Mouse (Mus musculus) neural tube, embryonic 14.5 days (tissue): ENCODE measurements around the gene Unc5cl. TPM values are rescaled to one million over a fixed set of nuclear protein-coding genes. Genes with fewer than 3 reads are reported as not detected.
"Not testable (repeated sequence)": the region's sequence is repeated elsewhere in the genome, so short reads cannot be mapped to it uniquely, and the experiment has no call there.

Experiments
- ATAC-seq: fragments of 200-750 bp; cut with Nextera tagmentation; 2 replicates; pipeline ENCODE4 v1.8.0; 2017; ENCODE audit warnings: low read depth, mild to moderate bottlenecking, moderate TSS enrichment, moderate library complexity
- H3K27ac ChIP-seq: fragments of 300-500 bp; sonication (generic); 2 replicates; pipeline ENCODE4 v1.5.1; 2014; ENCODE audit warnings: low read depth, mild to moderate bottlenecking, control low read depth, low read length, moderate library complexity, mixed read lengths
- H3K27me3 ChIP-seq: fragments of 300-500 bp; sonication (generic); 2 replicates; pipeline ENCODE4 v1.6.1; 2014; ENCODE audit warnings: low read length; ENCODE audit not compliant: control insufficient read depth, insufficient read depth
- H3K36me3 ChIP-seq: fragments of 300-500 bp; sonication (generic); 2 replicates; pipeline ENCODE4 v1.6.1; 2014; ENCODE audit warnings: low read length, mixed read lengths; ENCODE audit not compliant: control insufficient read depth, insufficient read depth
- H3K4me1 ChIP-seq: fragments of 300-500 bp; sonication (generic); 2 replicates; pipeline ENCODE4 v1.6.1; 2014; ENCODE audit warnings: low read length; ENCODE audit not compliant: control insufficient read depth, insufficient read depth
- H3K4me2 ChIP-seq: fragments of 300-500 bp; sonication (generic); 2 replicates; pipeline ENCODE4 v1.6.1; 2014; ENCODE audit warnings: mild to moderate bottlenecking, low read depth, low read length, control low read depth
- H3K4me3 ChIP-seq: fragments of 300-500 bp; sonication (generic); 2 replicates; pipeline ENCODE4 v1.5.1; 2014; ENCODE audit warnings: low read depth, low read length, control low read depth, mixed read lengths
- H3K9ac ChIP-seq: fragments of 300-500 bp; sonication (generic); replicated peaks from 2 replicates; pipeline ENCODE4 v1.6.1; 2014; ENCODE audit warnings: low read depth, mild to moderate bottlenecking, control low read depth, low read length, mixed read lengths
- H3K9me3 ChIP-seq: fragments of 300-500 bp; sonication (generic); 2 replicates; pipeline ENCODE4 v1.6.1; 2016; ENCODE audit warnings: low read length; ENCODE audit not compliant: control insufficient read depth
- WGBS: fragments of 180-500 bp; shearing (Covaris S2); extraction: QIAGEN DNeasy Blood & Tissue Kit; methylation state at CpG from one replicate; pipeline ENCODE4 v1.1.7; 2014; 5-methylcytosine and 5-hydroxymethylcytosine counted together
- polyA plus RNA-seq: library from polyadenylated mRNA; unstranded; fragments of >200 nt; fragmentation: Nextera tagmentation; extraction: Ambion mirVana; gene quantifications from 2 replicates; pipeline ENCODE4 v1.2.1, GENCODE M21; 2014

The Unc5cl gene
- polyA plus RNA-seq, 1 experiment from 2014 or later: 0.31 TPM

DNA sequence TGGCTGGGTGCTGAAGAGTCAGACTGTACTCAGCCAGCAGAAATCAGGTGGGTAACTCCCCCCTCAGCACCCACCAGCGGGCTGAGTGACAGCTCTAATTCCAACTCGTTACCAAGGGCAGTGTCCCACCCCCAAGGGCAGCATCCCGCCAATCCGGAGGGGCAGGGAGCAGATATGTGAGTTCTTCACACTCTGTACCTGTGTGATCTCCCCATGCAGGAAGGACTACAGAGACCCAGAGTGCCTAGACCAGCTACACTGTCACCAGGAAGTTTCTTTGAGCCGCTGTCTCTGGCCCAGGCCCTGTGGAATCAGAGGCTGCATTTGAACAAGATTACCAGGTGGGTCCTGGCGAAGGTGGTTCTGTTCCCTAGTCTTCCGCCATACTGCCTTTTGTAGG, 511 bp upstream of the Unc5cl start:
- Histone ChIP-seq H3K27ac (no peak overlapping the region), H3K9ac (no peak overlapping the region), H3K4me2 (no peak overlapping the region), H3K4me3 (no peak overlapping the region), H3K9me3 (no peaks in the 10 kb centered on the region), H3K36me3 (no peaks in the 10 kb centered on the region), H3K27me3 (no peaks in the 10 kb centered on the region), H3K4me1 (no peaks in the 10 kb centered on the region)
- ATAC-seq: no peak
- WGBS: 68% methylated on average over 7 of the region's 7 CpGs

DNA sequence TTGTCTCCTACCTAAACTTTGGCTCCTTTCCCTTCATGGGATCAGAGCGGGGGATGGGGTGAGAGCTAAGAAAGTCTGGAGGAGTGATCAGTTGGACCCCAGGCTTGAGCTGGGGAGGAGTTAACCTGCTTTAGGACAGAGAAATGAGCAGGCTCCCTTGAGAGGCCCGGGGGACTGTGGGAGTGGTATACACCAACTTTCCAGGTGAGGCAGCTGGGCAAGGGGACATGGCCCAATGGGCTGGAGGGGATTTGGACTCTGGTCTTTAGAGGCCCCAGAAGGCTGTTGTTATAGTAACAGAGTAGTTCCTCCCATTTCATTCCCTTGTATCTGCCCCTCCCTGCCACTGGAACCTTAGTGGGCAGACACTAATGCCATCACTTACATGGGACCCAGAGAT, 1.3 kb downstream of the Unc5cl start:
- WGBS: 90% methylated on average over 2 of the region's 2 CpGs
- no peak overlapping the region for H3K4me3 ChIP-seq

GRCm38 (mm10) chr17:48457971-48458653, 3.4 kb downstream of the Unc5cl start:
- WGBS: 94% methylated on average over 13 of the region's 13 CpGs
- H3K9me3 ChIP-seq: no peaks in the 10 kb centered on the region
- no peaks in the 10 kb centered on the region for H3K27me3 ChIP-seq
- no peak for ATAC-seq
- no peak overlapping the region for H3K9ac ChIP-seq
- H3K4me2 ChIP-seq: no peak overlapping the region
- no peaks in the 10 kb centered on the region for H3K36me3 ChIP-seq
- H3K27ac ChIP-seq: no peak overlapping the region
- no peak overlapping the region for H3K4me3 ChIP-seq
- H3K4me1 ChIP-seq: no peaks in the 10 kb centered on the region

More for the DNA sequence above, 1.3 kb downstream of the Unc5cl start:
- no peaks in the 10 kb centered on the region for H3K27me3 ChIP-seq
- H3K27ac ChIP-seq: no peak overlapping the region
- H3K36me3 ChIP-seq: no peaks in the 10 kb centered on the region
- no peak for ATAC-seq
- no peak overlapping the region for H3K4me2 ChIP-seq
- H3K9ac ChIP-seq: no peak overlapping the region
- H3K9me3 ChIP-seq: no peaks in the 10 kb centered on the region
- H3K4me1 ChIP-seq: no peaks in the 10 kb centered on the region

DNA sequence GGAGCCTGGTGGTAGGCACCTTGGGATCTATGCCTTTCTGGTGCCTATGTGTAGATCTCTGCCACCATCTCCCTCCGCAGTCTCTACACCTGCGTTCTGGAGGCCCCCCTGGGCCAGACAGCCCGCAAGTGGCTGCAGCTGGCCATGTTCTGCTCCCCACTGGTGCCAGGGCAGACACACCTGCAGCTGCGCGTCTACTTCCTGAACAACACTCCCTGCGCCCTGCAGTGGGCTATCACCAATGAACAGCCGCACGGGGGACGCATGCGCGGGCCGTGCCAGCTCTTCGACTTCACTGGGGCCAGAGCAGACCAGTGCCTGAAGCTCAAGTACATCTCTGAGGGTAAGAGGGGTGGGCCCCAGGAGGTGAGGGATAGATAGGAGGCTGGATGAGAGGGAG, 7.4 kb downstream of the Unc5cl start:
- ATAC-seq: no peak
- Histone ChIP-seq H3K27me3 (no peaks in the 10 kb centered on the region), H3K36me3 (no peaks in the 10 kb centered on the region), H3K9ac (no peak overlapping the region), H3K27ac (no peak overlapping the region), H3K4me2 (no peak overlapping the region), H3K9me3 (no peaks in the 10 kb centered on the region), H3K4me1 (no peaks in the 10 kb centered on the region), H3K4me3 (no peak overlapping the region)
- WGBS: 98% methylated on average over 13 of the region's 13 CpGs

DNA sequence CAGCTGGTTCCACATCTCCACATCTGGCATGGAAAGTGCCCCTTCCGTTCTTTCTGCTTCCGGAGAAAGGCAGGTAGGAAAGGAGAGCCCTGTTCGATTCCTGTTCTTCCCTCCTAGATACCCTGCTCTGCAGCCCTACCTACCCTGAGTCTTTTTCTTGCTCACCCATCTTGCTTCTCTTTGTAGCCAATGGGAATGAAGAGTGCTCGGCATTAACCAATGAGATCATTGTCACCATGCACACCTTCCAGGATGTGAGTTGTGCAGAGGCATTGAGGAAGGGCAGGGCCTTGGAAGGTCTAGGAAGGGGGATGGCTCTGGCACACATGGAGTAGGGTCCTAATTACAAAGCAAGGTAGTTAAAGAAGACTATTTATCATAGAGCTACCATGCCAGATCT, 8.7 kb downstream of the Unc5cl start:
- Histone ChIP-seq H3K4me2 (no peak overlapping the region), H3K36me3 (no peaks in the 10 kb centered on the region), H3K4me1 (0 out of 2 replicates have a peak, but pooled peaks cover 3% of the 10 kb centered on the region), H3K27ac (no peak overlapping the region), H3K9ac (no peak overlapping the region), H3K27me3 (no peaks in the 10 kb centered on the region), H3K9me3 (no peaks in the 10 kb centered on the region), H3K4me3 (no peak overlapping the region)
- ATAC-seq: no peak
- WGBS: 95% methylated on average over 4 of the region's 4 CpGs

- Histone ChIP-seq H3K36me3 (no peaks in the 10 kb centered on the region), H3K9me3 (no peaks in the 10 kb centered on the region), H3K4me3 (no peak overlapping the region), H3K4me2 (peak overlapping the region; percentile 26; the same call in 1 of the 2 replicates), H3K27ac (no peak overlapping the region), H3K9ac (no peak overlapping the region), H3K27me3 (no peaks in the 10 kb centered on the region), H3K4me1 (0 out of 2 replicates have a peak, but pooled peaks cover 3% of the 10 kb centered on the region)
- peak; percentile 56 for ATAC-seq
- 39% methylated on average over 22 of the region's 22 CpGs for WGBS
These were observed 12.2 kb downstream of the Unc5cl start for GRCm38 (mm10) chr17:48466769-48467394.

DNA sequence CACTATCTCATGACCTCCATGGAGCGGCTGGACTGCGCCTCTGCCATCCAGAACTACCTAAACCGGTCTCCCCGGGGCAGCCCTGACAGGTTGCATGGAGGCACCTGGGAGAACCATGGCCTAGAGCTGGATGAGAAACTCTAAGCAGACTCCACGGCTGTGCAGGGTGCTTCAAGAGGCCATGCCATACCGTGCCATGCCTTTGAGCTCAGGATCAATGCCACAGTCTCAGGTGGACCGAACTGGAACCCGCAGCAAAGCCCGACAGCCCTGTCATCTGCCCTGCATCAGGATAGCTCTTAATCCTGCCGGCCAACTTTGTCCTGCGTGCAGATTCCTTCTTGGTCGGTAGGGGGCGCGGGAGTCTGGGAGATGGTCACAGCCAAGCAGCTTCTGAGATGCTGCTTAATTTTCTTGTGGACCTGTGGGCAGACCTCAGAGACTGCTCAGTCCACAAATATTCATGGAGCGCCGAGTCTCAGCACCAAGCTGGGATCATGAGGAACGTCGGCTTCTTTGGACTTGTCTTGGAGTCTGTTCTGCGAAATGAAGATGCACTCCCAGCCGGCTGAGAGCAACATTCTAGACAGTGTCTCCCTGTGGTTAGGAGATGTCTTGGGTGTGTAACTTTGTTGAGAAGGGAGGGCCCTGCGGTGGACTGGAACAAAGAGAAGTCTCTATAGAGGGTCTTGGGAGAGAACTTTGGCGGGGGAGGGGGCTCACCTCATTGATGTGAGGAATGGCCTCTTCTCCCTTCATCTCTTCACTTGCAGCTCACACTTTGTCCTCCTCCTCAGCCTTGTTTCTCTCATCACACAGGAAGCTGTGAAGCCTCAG, 12.9 kb downstream of the Unc5cl start:
- no peak overlapping the region for H3K9ac ChIP-seq
- no peaks in the 10 kb centered on the region for H3K36me3 ChIP-seq
- WGBS: 11% methylated on average over 22 of the region's 22 CpGs
- H3K27me3 ChIP-seq: no peaks in the 10 kb centered on the region
- H3K4me3 ChIP-seq: no peak overlapping the region
- 0 out of 2 replicates have a peak, but pooled peaks cover 3% of the 10 kb centered on the region for H3K4me1 ChIP-seq
- ATAC-seq: peak; percentile 85
- peak overlapping the region; percentile 26; the same call in 1 of the 2 replicates for H3K4me2 ChIP-seq
- no peaks in the 10 kb centered on the region for H3K9me3 ChIP-seq
- H3K27ac ChIP-seq: no peak overlapping the region

- ATAC-seq, H3K4me1 ChIP-seq, H3K4me3 ChIP-seq, H3K9me3 ChIP-seq, H3K36me3 ChIP-seq, H3K9ac ChIP-seq, H3K27me3 ChIP-seq, H3K4me2 ChIP-seq, H3K27ac ChIP-seq: not testable (repeated sequence)
- 86% methylated on average over 6 of the region's 6 CpGs for WGBS
These were observed 19.6 kb downstream of the Unc5cl start for GRCm38 (mm10) chr17:48474282-48474681.

- no peaks in the 10 kb centered on the region for H3K4me1 ChIP-seq
- no peak overlapping the region for H3K9ac ChIP-seq
- WGBS: 85% methylated on average over 8 of the region's 8 CpGs
- no peak overlapping the region for H3K27ac ChIP-seq
- H3K4me3 ChIP-seq: no peak overlapping the region
- no peaks in the 10 kb centered on the region for H3K36me3 ChIP-seq
- H3K9me3 ChIP-seq: no peaks in the 10 kb centered on the region
- H3K4me2 ChIP-seq: no peak overlapping the region
- H3K27me3 ChIP-seq: no peaks in the 10 kb centered on the region
- ATAC-seq: no peak
These were observed 20.7 kb downstream of the Unc5cl start for GRCm38 (mm10) chr17:48475444-48475843.
